Mouse (Mus musculus) testis, adult 2 months (tissue): ENCODE results near the gene Map3k20. TPM values are rescaled to one million over a fixed set of nuclear protein-coding genes. Genes with fewer than 3 reads are reported as not detected.

Experiments
- H3K27ac ChIP-seq: fragments of 200-500 bp; 2 replicates; pipeline ENCODE4 v1.5.1; 2012; ENCODE audit warnings: low read depth, low read length; ENCODE audit not compliant: control insufficient read depth, insufficient read depth
- H3K27me3 ChIP-seq: fragments of 200-500 bp; 2 replicates; pipeline ENCODE4 v1.6.1; 2012; ENCODE audit warnings: mild to moderate bottlenecking, low read length, moderate library complexity; ENCODE audit not compliant: control insufficient read depth, insufficient read depth
- H3K36me3 ChIP-seq: fragments of 200-500 bp; 2 replicates; pipeline ENCODE4 v1.6.1; 2012; ENCODE audit warnings: mild to moderate bottlenecking, low read length; ENCODE audit not compliant: control insufficient read depth, insufficient read depth
- H3K4me1 ChIP-seq: fragments of 200-500 bp; 2 replicates; pipeline ENCODE4 v1.6.1; 2012; ENCODE audit warnings: low read length; ENCODE audit not compliant: control insufficient read depth, insufficient read depth
- H3K4me3 ChIP-seq: fragments of 200-500 bp; 2 replicates; pipeline ENCODE4 v1.5.1; 2012; ENCODE audit warnings: low read depth, mild to moderate bottlenecking, low read length, moderate library complexity, mixed read lengths; ENCODE audit not compliant: control insufficient read depth
- CTCF ChIP-seq: fragments of 200-500 bp; IDR thresholded peaks from 2 replicates; pipeline ENCODE4 v1.5.1; 2012; ENCODE audit warnings: low read depth, mild to moderate bottlenecking, inconsistent platforms, low read length, moderate library complexity; ENCODE audit not compliant: control insufficient read depth, insufficient read depth, insufficient replicate concordance
- POLR2A ChIP-seq: fragments of 200-500 bp; IDR thresholded peaks from 2 replicates; pipeline ENCODE4 v1.6.1; 2012; ENCODE audit warnings: low read depth, mild to moderate bottlenecking, inconsistent platforms, low read length, moderate library complexity; ENCODE audit not compliant: control insufficient read depth
- polyA plus RNA-seq: library from polyadenylated mRNA; depleted of rRNA; stranded (reverse); fragments of >200 nt; gene quantifications from 2 replicates; pipeline ENCODE4 v1.2.3, GENCODE M21; 2012

Gene Map3k20
- polyA plus RNA-seq, 1 experiment, result 2.8 TPM

DNA sequence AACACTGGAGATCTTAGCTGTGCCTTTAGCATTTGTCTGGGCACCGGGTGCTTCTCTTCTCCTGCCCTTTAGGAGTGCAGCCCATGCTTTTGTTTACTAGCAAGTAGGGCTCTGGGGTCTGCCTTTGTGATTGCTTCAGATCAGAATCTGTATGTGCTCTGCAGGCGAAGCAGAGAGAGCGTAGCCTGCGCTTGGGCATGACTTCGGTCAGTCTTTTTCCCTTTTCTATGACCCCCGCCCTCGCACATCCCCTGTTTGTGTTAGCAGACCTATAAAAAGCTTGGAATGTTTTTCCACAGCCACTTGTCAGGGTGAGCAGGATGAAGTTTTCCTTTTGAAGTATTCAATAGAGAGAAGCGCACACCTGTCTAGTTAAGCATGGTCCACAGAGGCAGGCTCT lies 26.0 kb downstream of the Map3k20 start:
- Histone ChIP-seq H3K4me1 (peaks cover 3% of the 10 kb centered on the region; the same call in 1 of the 2 replicates), H3K27me3 (no peaks in the 10 kb centered on the region), H3K36me3 (no peaks in the 10 kb centered on the region), H3K4me3 (no peak overlapping the region), H3K27ac (no peak overlapping the region)
- TF ChIP-seq CTCF, result no peak
- TF ChIP-seq POLR2A, result no peak

DNA sequence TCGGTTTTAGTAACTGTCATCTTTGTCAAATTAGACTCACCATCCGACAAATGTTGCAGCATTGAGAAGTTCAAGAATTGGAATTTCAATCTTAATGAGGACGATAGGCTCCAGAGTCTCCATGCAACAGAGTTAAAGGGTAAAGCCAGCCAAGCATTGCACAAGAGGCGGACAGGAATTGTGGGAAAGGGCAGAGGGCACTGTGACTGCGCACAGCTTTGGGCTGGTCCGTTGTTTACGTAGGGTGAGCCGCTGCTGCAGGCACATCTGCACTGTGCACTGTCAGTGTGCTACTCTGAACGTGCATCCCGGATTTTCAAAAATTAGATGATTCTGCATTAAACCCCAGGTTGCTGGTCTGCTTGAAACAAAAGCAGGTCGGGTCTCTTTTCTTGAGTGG lies 27.9 kb downstream of the Map3k20 start:
- TF ChIP-seq CTCF (no peak), POLR2A (no peak)
- Histone ChIP-seq H3K27me3 (no peaks in the 10 kb centered on the region), H3K27ac (no peak overlapping the region), H3K36me3 (no peaks in the 10 kb centered on the region), H3K4me3 (no peak overlapping the region), H3K4me1 (peaks cover 3% of the 10 kb centered on the region; the same call in 1 of the 2 replicates)

DNA sequence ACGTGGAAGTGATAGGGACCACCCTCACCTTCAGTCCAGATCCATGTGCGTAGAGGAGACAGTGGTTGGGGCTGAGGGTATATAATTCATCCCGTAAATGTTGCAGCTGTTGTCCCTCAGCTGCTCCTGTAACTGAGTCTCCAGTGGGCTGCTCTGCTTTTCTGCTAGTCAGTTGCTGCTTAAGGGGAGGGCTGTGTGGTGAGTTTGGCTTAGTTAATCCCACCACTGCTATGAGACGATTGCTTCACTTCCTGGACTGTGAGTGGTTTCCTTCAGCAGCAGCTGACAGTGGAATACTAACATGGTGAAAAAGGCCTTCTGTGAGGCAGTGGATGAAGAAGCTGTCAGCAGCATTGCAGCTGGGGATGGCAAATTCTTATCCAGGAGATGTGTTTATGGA lies 33.0 kb downstream of the Map3k20 start:
- no peak overlapping the region for H3K4me3 ChIP-seq
- TF ChIP-seq POLR2A (no peak), CTCF (no peak)
- no peak overlapping the region for H3K27ac ChIP-seq
- H3K4me1 ChIP-seq, result no peaks in the 10 kb centered on the region
- H3K27me3 ChIP-seq, result no peaks in the 10 kb centered on the region
- no peaks in the 10 kb centered on the region for H3K36me3 ChIP-seq

DNA sequence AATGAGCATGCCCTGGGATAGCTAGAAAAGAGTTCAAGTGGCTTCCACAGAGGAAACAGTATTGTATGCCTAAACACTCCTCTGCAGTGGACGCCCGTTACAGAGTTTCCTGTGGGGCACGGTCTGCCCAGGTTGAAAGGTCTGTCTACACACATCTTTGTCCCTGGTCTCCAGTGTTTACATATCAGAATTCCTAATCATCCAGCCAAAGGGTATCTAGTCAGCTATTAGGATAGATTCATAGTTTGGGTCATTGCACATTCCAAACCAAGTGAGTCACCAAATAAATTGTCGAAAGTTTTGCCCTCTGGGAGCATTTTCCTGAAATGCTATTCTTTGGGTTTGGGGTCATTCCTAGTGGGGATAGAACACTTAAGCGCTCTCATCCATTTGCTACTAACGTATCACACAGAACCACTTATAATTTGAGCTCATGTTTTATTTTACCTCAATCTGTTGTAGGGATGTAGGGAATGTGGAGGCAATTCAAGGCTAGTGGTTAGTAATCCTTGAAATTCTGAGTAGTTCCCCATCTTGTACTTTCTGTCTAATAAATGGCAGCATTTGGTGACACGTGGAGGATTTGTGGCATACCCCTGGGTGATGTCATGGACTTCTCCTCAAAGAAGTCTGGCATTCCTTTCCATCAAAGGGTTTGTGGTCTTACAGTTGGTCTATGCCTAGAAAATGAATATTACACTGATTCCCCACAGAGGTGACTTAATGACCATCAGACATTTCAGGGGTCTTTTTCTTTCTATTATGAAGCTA lies 33.8 kb downstream of the Map3k20 start:
- H3K27me3 ChIP-seq, result no peaks in the 10 kb centered on the region
- H3K4me1 ChIP-seq, result no peaks in the 10 kb centered on the region
- H3K27ac ChIP-seq, result no peak overlapping the region
- TF ChIP-seq CTCF (no peak), POLR2A (no peak)
- no peaks in the 10 kb centered on the region for H3K36me3 ChIP-seq
- H3K4me3 ChIP-seq, result no peak overlapping the region

GRCm38 (mm10) chr2:72320661-72321060 lies 35.2 kb downstream of the Map3k20 start:
- H3K4me3 ChIP-seq, result no peak overlapping the region
- no peak overlapping the region for H3K27ac ChIP-seq
- H3K27me3 ChIP-seq, result no peaks in the 10 kb centered on the region
- TF ChIP-seq POLR2A (no peak), CTCF (no peak)
- H3K36me3 ChIP-seq, result no peaks in the 10 kb centered on the region
- no peaks in the 10 kb centered on the region for H3K4me1 ChIP-seq

GRCm38 (mm10) chr2:72321591-72321990 lies 36.2 kb downstream of the Map3k20 start:
- H3K4me1 ChIP-seq, result no peaks in the 10 kb centered on the region
- no peak overlapping the region for H3K27ac ChIP-seq
- no peak overlapping the region for H3K4me3 ChIP-seq
- no peaks in the 10 kb centered on the region for H3K36me3 ChIP-seq
- TF ChIP-seq CTCF, result no peak
- TF ChIP-seq POLR2A, result no peak
- no peaks in the 10 kb centered on the region for H3K27me3 ChIP-seq

DNA sequence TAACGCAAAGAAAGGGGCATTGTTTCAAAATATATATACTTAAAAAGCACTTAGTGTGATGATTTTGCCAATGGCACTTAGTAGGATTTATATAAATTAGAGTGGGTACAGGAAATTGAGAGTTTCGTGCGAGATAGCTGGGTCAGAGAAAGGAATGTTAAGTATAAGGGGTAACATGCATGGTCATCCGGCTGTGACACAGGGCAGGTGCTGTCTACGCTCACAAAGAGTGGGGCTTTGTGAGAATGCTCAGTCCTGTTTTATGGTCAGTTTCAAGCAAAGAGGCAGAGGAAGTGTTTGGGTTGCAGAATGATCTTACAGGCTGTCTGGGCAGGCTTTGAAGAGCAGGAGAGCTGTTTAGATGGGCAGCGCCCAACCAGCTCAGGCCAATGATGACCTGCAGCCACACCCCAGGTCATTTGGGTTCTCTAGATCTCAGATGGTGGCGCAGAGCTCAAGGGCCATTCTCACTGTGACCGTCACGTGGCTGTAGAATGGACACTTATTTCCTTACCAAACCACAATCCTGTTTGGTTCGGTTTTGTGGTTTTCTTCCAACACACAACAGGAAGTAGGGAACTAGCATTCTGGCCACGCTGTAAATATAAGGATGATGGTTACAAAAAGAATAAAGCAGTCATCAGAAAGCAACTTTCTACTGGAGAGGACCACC lies 37.4 kb downstream of the Map3k20 start:
- no peak overlapping the region for H3K27ac ChIP-seq
- no peaks in the 10 kb centered on the region for H3K4me1 ChIP-seq
- H3K4me3 ChIP-seq, result no peak overlapping the region
- H3K36me3 ChIP-seq, result no peaks in the 10 kb centered on the region
- no peaks in the 10 kb centered on the region for H3K27me3 ChIP-seq
- no peak for TF ChIP-seq POLR2A
- TF ChIP-seq CTCF, result no peak
